Mouse (Mus musculus): Measurements from ENCODE around the gene Vwf. TPM values are rescaled to one million over a fixed set of nuclear protein-coding genes. Genes with fewer than 3 reads are reported as not detected.

The Vwf gene
- polyA plus RNA-seq, 1 experiment from 2014 or later: 5.0 TPM

GRCm38 (mm10) chr6:125601748-125602147 lies 55.2 kb downstream of the Vwf start:
- no peak for ATAC-seq (ENCODE audit: insufficient number of reproducible peaks, insufficient read depth, low FRiP score, low TSS enrichment, low read depth)
- WGBS: 29% methylated on average over 5 of the region's 5 CpGs
- Histone ChIP-seq H3K27me3 (no peaks in the 10 kb centered on the region; the same call in 1 of the 2 replicates), H3K4me3 (no peak overlapping the region), H3K4me1 (peaks cover 41% of the 10 kb centered on the region), H3K9me3 (no peaks in the 10 kb centered on the region), H3K4me2 (no peak overlapping the region), H3K36me3 (no peaks in the 10 kb centered on the region), H3K27ac (peak overlapping the region; percentile 69), H3K9ac (no peak overlapping the region)

DNA sequence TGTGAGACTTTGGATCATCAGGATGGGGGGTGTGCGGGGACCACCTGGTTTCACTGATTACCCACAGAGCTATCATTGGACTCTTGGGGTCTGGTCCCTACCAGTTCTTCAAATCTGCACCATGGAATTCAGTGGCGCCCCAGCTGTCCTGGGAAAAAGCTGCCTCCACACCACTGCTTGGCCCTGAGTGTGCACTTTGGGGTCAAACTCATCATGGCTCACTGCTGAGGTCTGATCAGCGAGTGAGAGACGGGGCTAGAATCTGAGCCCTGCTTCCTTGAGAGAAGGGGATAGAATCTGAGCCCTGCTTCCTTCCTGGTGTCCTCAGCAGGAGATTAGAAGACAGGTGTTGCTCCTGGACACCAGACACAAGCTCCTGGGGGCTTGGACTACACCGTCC lies 55.8 kb downstream of the Vwf start:
- H3K4me1 ChIP-seq: peaks cover 41% of the 10 kb centered on the region
- H3K9ac ChIP-seq: no peak overlapping the region
- peak overlapping the region; percentile 69 for H3K27ac ChIP-seq
- no peaks in the 10 kb centered on the region for H3K9me3 ChIP-seq
- no peaks in the 10 kb centered on the region for H3K36me3 ChIP-seq
- H3K27me3 ChIP-seq: no peaks in the 10 kb centered on the region; the same call in 1 of the 2 replicates
- no peak overlapping the region for H3K4me3 ChIP-seq
- no peak for ATAC-seq (ENCODE audit: insufficient number of reproducible peaks, insufficient read depth, low FRiP score, low TSS enrichment, low read depth)
- 72% methylated on average over 5 of the region's 5 CpGs for WGBS
- no peak overlapping the region for H3K4me2 ChIP-seq

GRCm38 (mm10) chr6:125603234-125603633 lies 56.7 kb downstream of the Vwf start:
- Histone ChIP-seq H3K4me1 (peaks cover 41% of the 10 kb centered on the region), H3K27ac (no peak overlapping the region), H3K9ac (no peak overlapping the region), H3K27me3 (no peaks in the 10 kb centered on the region; the same call in 1 of the 2 replicates), H3K9me3 (no peaks in the 10 kb centered on the region), H3K4me3 (no peak overlapping the region), H3K36me3 (no peaks in the 10 kb centered on the region), H3K4me2 (peak overlapping the region; percentile 41)
- ATAC-seq (ENCODE audit: insufficient number of reproducible peaks, insufficient read depth, low FRiP score, low TSS enrichment, low read depth): no peak
- WGBS: 8% methylated on average over 18 of the region's 18 CpGs

GRCm38 (mm10) chr6:125603678-125604462 lies 57.3 kb downstream of the Vwf start:
- Histone ChIP-seq H3K9me3 (no peaks in the 10 kb centered on the region), H3K36me3 (no peaks in the 10 kb centered on the region), H3K4me1 (peaks cover 41% of the 10 kb centered on the region), H3K9ac (no peak overlapping the region), H3K4me3 (no peak overlapping the region), H3K27ac (no peak overlapping the region), H3K4me2 (peak overlapping the region; percentile 41), H3K27me3 (no peaks in the 10 kb centered on the region; the same call in 1 of the 2 replicates)
- WGBS: 82% methylated on average over 26 of the region's 26 CpGs
- no peak for ATAC-seq (ENCODE audit: insufficient number of reproducible peaks, insufficient read depth, low FRiP score, low TSS enrichment, low read depth)

DNA sequence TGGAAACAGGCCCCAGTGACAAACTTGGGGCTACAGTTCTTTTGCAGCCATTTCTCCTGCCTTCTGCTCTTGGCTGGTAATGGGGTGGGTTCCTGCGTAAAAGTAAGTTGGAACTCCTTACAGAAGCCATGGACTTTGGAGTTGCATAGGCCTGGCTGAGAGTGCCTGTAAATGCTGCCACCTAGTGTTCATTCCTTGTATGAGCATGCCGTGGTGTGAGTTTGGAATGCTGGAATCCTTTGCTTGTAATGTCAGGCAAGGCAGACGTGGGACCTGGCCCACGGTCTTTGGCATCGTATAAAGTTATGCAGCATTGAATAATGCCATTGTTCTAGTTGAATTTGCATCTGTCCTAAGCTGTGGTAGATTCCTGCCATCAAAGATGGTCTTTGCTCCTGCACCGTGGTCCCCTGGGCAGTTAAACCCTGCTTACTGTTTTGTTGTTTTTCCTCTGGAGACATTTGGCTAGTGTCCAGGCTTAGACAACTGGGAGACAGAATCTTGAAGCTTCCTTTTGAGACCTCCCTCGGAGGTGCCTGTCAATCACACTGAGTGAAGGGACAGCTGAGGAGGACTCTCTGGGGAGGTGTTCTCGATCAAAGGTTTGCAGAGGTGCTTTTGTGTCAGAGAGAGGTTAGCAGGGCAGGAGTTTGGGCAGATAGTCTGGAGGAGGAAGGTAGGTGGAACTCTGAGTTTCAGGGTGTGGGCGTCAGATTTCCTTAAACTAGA lies 58.1 kb downstream of the Vwf start:
- Histone ChIP-seq H3K27ac (no peak overlapping the region), H3K4me2 (no peak overlapping the region), H3K4me3 (no peak overlapping the region), H3K27me3 (no peaks in the 10 kb centered on the region; the same call in 1 of the 2 replicates), H3K9me3 (no peaks in the 10 kb centered on the region), H3K9ac (no peak overlapping the region), H3K4me1 (peaks cover 41% of the 10 kb centered on the region), H3K36me3 (no peaks in the 10 kb centered on the region)
- 0 out of 2 replicates have a peak, but pooled peaks have one; percentile 28 for ATAC-seq (ENCODE audit: insufficient number of reproducible peaks, insufficient read depth, low FRiP score, low TSS enrichment, low read depth)
- 20% methylated on average over 9 of the region's 9 CpGs for WGBS

- H3K4me2 ChIP-seq: no peak overlapping the region
- 74% methylated on average over 6 of the region's 6 CpGs for whole genome bisulfite sequencing
- no peak for ATAC-seq (ENCODE audit: insufficient number of reproducible peaks, insufficient read depth, low FRiP score, low TSS enrichment, low read depth)
Observed at GRCm38 (mm10) chr6:125609025-125609424, 62.5 kb downstream of the Vwf start.

GRCm38 (mm10) chr6:125617855-125618254 lies 71.3 kb downstream of the Vwf start:
- no peak for ATAC-seq (ENCODE audit: insufficient number of reproducible peaks, insufficient read depth, low FRiP score, low TSS enrichment, low read depth)
- Histone ChIP-seq H3K27ac (no peak overlapping the region), H3K36me3 (no peaks in the 10 kb centered on the region), H3K9me3 (no peaks in the 10 kb centered on the region), H3K4me1 (0 out of 2 replicates have a peak, but pooled peaks cover 3% of the 10 kb centered on the region), H3K27me3 (no peaks in the 10 kb centered on the region), H3K9ac (no peak overlapping the region), H3K4me2 (no peak overlapping the region), H3K4me3 (no peak overlapping the region)
- WGBS: 82% methylated on average over 1 of the region's 1 CpGs

More at GRCm38 (mm10) chr6:125609025-125609424, 62.5 kb downstream of the Vwf start:
- Histone ChIP-seq H3K36me3 (no peaks in the 10 kb centered on the region), H3K4me3 (no peak overlapping the region), H3K27ac (no peak overlapping the region), H3K27me3 (no peaks in the 10 kb centered on the region), H3K9ac (no peak overlapping the region), H3K9me3 (no peaks in the 10 kb centered on the region), H3K4me1 (peaks cover 8% of the 10 kb centered on the region)

- no peak overlapping the region for H3K9ac ChIP-seq
- no peaks in the 10 kb centered on the region for H3K36me3 ChIP-seq
- H3K9me3 ChIP-seq: no peaks in the 10 kb centered on the region
- no peak overlapping the region for H3K4me2 ChIP-seq
- H3K4me1 ChIP-seq: 0 out of 2 replicates have a peak, but pooled peaks cover 3% of the 10 kb centered on the region
- ATAC-seq (ENCODE audit: insufficient number of reproducible peaks, insufficient read depth, low FRiP score, low TSS enrichment, low read depth): no peak
- WGBS: 41% methylated on average over 6 of the region's 6 CpGs
- no peak overlapping the region for H3K27ac ChIP-seq
- H3K4me3 ChIP-seq: no peak overlapping the region
- H3K27me3 ChIP-seq: no peaks in the 10 kb centered on the region
Observed at GRCm38 (mm10) chr6:125620764-125621163, 74.2 kb downstream of the Vwf start.

DNA sequence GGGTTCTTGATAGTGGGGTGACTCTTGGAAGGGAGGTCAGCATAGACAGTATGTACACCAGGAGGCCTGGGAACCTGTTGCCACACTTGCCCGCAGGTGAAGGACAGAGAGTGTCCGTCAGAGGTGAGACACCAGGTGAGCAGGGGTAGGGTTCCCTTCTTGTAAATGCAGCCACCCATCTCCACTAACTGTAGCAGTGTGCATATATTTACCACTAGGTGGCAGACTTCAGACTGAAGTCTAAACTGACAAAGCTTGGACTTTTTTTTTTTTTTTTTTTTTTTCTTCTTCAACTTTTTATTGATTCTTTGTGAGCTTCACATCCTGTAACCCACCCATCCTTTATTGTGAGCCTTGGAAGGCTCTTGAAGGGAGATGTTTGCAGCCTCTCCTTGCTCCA lies 75.9 kb downstream of the Vwf start:
- 64% methylated on average over 2 of the region's 2 CpGs for WGBS
- no peak for ATAC-seq (ENCODE audit: insufficient number of reproducible peaks, insufficient read depth, low FRiP score, low TSS enrichment, low read depth)
- no peak overlapping the region for H3K4me3 ChIP-seq
- no peaks in the 10 kb centered on the region for H3K9me3 ChIP-seq
- no peak overlapping the region for H3K4me2 ChIP-seq
- no peaks in the 10 kb centered on the region for H3K27me3 ChIP-seq
- no peaks in the 10 kb centered on the region for H3K36me3 ChIP-seq
- H3K27ac ChIP-seq: no peak overlapping the region
- H3K4me1 ChIP-seq: no peaks in the 10 kb centered on the region
- no peak overlapping the region for H3K9ac ChIP-seq

DNA sequence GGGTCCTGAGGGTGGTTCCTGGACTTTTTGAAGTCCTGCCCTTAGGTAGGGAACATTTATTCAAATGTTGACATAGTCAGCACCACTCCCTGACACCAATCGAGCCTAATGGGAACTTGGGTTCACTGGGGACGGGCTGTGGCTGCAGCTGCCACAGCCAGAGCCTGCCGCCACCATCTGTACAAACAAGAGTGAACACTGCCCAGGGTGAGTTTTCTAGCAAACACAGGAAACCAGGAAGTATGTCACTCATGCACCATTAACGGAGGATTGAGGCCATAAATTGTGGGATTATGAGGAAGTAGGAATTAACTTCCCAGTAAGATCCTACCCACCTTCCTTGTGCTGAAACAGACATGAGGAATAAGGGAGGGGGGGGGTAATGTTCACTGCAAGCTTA lies 93.9 kb downstream of the Vwf start:
- Histone ChIP-seq H3K9me3 (0 out of 2 replicates have a peak, but pooled peaks cover 3% of the 10 kb centered on the region), H3K27me3 (no peaks in the 10 kb centered on the region), H3K4me1 (no peaks in the 10 kb centered on the region), H3K9ac (no peak overlapping the region), H3K36me3 (no peaks in the 10 kb centered on the region), H3K27ac (no peak overlapping the region), H3K4me2 (no peak overlapping the region), H3K4me3 (no peak overlapping the region)
- WGBS: 63% methylated on average over 4 of the region's 4 CpGs
- no peak for ATAC-seq (ENCODE audit: insufficient number of reproducible peaks, insufficient read depth, low FRiP score, low TSS enrichment, low read depth)

- ATAC-seq (ENCODE audit: insufficient number of reproducible peaks, insufficient read depth, low FRiP score, low TSS enrichment, low read depth): no peak
- Histone ChIP-seq H3K4me2 (no peak overlapping the region), H3K4me3 (no peak overlapping the region), H3K27ac (no peak overlapping the region), H3K9me3 (0 out of 2 replicates have a peak, but pooled peaks cover 3% of the 10 kb centered on the region), H3K9ac (no peak overlapping the region), H3K27me3 (no peaks in the 10 kb centered on the region), H3K36me3 (no peaks in the 10 kb centered on the region), H3K4me1 (no peaks in the 10 kb centered on the region)
- WGBS: 80% methylated on average over 8 of the region's 8 CpGs
Observed at GRCm38 (mm10) chr6:125641146-125641545, 94.6 kb downstream of the Vwf start.

DNA sequence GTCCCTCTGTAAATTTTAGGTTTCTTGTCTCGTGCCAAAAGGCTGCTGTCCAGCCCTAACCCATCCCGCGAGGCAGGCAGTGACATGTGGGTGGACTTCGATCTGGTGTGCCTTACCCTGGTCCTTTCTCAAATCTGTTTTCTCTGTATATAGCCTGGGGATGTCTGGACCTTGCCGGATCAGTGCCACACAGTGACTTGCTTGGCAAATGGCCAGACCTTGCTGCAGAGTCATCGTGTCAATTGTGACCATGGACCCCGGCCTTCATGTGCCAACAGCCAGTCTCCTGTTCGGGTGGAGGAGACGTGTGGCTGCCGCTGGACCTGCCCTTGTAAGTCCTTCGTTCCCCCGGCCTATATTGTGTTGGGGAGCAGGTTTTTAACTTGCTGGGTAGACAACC lies 102.4 kb downstream of the Vwf start:
- H3K27ac ChIP-seq: no peak overlapping the region

More for the DNA sequence above, 102.4 kb downstream of the Vwf start:
- WGBS: 83% methylated on average over 12 of the region's 12 CpGs
- no peak overlapping the region for H3K4me2 ChIP-seq
- no peaks in the 10 kb centered on the region for H3K4me1 ChIP-seq
- no peak for ATAC-seq (ENCODE audit: insufficient number of reproducible peaks, insufficient read depth, low FRiP score, low TSS enrichment, low read depth)
- H3K36me3 ChIP-seq: no peaks in the 10 kb centered on the region
- no peaks in the 10 kb centered on the region for H3K9me3 ChIP-seq
- H3K4me3 ChIP-seq: no peak overlapping the region
- H3K27me3 ChIP-seq: no peaks in the 10 kb centered on the region
- no peak overlapping the region for H3K9ac ChIP-seq

All from embryonic facial prominence, embryonic 13.5 days (tissue).